In genomic region chr5:128925073-128925472, GRCm38 (mm10) we compare ENCODE assay signal across 18 mouse cellular contexts.
"Had no signal": no experiment of that assay in that cellular context is flagged by ENCODE, and none has a peak within 500 bp of the region (broad histone marks: within the 10 kb centered on the region; RNA-seq: fewer than 3 reads in every experiment).

No protein-coding gene starts in this region.

- H3K4me3 ChIP-seq: limb, embryonic 10.5 days; limb, embryonic 13.5 days; liver, embryonic 12.5 days; liver, embryonic 15.5 days; lung, embryonic 15.5 days; megakaryocyte, embryonic 14.5 days; midbrain, embryonic 10.5 days; midbrain, embryonic 13.5 days had no signal

- H3K27ac ChIP-seq: kidney, postnatal 0 days; limb, embryonic 10.5 days; limb, embryonic 13.5 days; liver, embryonic 12.5 days; liver, embryonic 15.5 days; lung, embryonic 15.5 days; midbrain, embryonic 10.5 days; midbrain, embryonic 13.5 days; stomach, postnatal 0 days had no signal

- DNase-seq: kidney, adult 2 months; kidney, postnatal 25 days; layer of hippocampus, postnatal 36 days; liver; lung, adult 18-20 months; lung, postnatal 10 days; lung, postnatal 36 days; thymus, postnatal 25 days had no signal
